Mouse (Mus musculus): ENCODE measurements around the gene Usp49. TPM values are rescaled to one million over a fixed set of nuclear protein-coding genes. Genes with fewer than 3 reads are reported as not detected.

Usp49 gene
- total RNA-seq, 2 experiments from 2014 or later = 9.6 to 13.1 TPM

DNA sequence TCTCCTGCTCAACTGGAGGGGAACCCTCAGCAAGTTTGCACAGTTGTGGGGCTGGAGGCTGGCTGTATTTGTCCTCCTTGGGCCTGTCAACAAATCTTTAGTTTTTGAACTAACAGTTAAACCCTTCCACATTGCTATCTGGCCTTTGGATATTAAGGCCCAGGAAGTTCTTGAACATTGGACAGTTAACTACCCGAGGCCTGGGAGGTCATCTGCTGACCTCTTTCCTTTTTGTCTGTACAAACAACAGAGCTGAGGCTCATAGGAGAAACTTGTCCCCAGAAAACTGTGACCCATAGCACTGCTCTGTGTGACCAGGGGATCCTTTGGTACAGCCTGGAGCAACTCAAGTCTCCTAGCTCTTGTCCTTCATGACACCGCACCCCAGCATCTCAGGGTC lies 68.6 kb downstream of the Usp49 start:
- peak in 1 of 2 experiments; percentile 9 for DNase-seq (ENCODE audit: extremely low spot score in 1 of 2, low spot score in 2 of 2)
- intact Hi-C loops (cut with DNase I) = no loop called here
- TF ChIP-seq CTCF (IDR thresholded peaks at IDR 0.05) = no peak
- Histone ChIP-seq H3K27ac (no peak overlapping the region), H3K4me3 (no peak overlapping the region)

DNA sequence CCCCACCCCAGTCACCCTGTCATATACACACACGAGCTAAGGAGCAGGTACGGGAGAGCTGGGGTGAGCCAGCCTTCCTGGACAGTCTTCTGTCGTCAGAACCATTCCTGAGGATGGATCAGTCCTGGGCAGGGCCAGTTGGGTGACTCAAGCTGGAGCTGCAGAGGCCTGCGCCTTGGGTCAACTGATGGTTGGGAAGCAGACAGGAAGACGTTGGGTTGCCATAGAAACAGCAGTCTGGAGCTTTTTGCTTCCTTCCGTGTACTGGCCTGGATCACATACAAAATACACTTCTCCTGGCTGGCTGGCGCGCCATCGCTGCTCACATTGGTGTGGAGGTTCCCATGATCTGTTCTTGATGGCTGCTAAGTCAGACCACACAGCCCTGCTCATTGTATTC lies 71.3 kb downstream of the Usp49 start:
- no peak overlapping the region for H3K27ac ChIP-seq
- H3K4me3 ChIP-seq = no peak overlapping the region
- no peak for DNase-seq (ENCODE audit: extremely low spot score in 1 of 2, low spot score in 2 of 2)
- TF ChIP-seq CTCF (IDR thresholded peaks at IDR 0.05) = no peak
- intact Hi-C loops (cut with DNase I) = no loop called here

DNA sequence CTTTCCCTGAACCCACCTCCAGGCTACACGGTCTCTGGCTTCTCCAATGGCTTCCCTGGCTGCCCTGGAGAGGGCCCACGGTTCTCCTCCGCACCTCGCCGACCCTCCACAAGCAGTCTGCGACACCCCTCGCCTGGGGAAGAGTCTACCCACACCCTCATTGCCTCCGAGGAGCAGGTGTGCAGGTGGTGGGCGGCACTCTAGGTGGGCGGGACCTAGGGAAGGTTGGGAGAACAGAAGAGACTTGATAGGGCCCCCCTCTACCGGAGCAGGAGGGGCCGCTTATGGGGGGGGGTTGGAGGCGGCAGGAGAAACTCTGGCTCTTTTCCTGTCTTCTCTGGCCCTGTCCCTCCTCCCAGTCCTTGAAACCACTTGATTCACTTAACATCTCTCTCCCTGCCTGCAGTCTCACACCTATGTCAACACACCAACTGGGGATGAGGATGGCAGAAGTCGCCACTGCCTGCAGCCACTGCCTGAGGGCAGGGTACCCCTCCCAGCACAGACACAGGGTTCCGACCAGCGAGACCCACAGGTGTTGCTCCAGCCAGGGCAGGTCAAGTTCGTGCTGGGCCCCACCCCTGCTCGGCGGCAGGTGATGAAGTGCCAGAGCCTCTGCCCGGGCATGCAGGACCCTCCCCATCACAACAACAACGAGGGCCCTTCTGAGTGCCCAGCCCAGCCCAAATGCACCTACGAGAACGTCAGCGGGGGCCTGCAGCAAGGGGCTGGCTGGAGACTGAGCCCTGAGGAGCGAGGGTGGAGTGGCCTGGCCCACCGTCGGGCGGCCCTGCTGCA lies 72.3 kb downstream of the Usp49 start:
- DNase-seq (ENCODE audit: extremely low spot score in 1 of 2, low spot score in 2 of 2) = no peak
- intact Hi-C loops (cut with DNase I) = no loop called here
- H3K4me3 ChIP-seq = no peak overlapping the region
- TF ChIP-seq CTCF (IDR thresholded peaks at IDR 0.05) = no peak
- H3K27ac ChIP-seq = no peak overlapping the region

DNA sequence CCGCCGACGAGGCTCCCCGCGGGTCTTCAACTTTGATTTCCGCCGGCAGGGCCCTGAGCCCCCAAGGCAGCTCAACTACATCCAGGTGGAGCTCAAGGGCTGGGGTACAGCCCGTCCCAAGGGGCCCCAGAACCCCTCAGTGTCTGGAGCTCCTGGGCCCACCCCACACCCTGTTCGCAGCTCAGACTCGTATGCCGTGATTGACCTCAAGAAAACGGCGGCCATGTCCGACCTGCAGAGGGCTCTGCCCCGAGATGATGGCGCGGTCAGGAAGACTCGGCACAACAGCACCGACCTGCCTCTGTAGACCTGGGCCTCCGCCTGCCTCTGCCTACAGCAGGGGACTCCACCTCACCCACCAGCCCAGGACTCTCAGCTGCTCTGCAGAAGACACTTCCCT lies 73.1 kb downstream of the Usp49 start:
- intact Hi-C loops (cut with DNase I) = no loop called here
- DNase-seq (ENCODE audit: extremely low spot score in 1 of 2, low spot score in 2 of 2) = no peak
- no peak for TF ChIP-seq CTCF (IDR thresholded peaks at IDR 0.05)
- Histone ChIP-seq H3K4me3 (no peak overlapping the region), H3K27ac (no peak overlapping the region)

DNA sequence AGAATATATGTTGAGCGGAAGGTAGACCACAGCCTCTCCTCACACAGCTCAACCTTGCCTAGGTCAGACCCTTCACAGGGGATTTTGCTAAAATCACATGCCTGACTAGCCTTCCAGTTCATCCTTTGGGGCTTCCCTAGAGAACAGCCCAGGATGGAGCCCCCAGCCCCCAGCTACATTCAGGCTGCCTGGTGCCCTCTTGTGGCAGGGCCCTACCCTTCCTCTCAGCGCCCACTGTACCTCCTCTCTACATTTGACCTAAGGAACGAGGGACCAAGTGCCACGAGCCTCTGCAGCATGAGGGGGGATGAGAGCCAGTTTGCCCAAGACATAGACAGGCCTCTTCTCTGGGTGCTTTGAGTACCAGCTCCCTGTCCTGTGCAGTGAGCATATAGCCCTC lies 74.2 kb downstream of the Usp49 start:
- Histone ChIP-seq H3K27ac (no peak overlapping the region), H3K4me3 (no peak overlapping the region)
- intact Hi-C loops (cut with DNase I) = no loop called here
- peak; percentile 23 for TF ChIP-seq CTCF (IDR thresholded peaks at IDR 0.05)
- no peak for DNase-seq (ENCODE audit: extremely low spot score in 1 of 2, low spot score in 2 of 2)

GRCm38 (mm10) chr17:47706196-47706595 lies 75.7 kb downstream of the Usp49 start:
- no peak overlapping the region for H3K4me3 ChIP-seq
- intact Hi-C loops (cut with DNase I) = no loop called here
- H3K27ac ChIP-seq = no peak overlapping the region
- DNase-seq (ENCODE audit: extremely low spot score in 1 of 2, low spot score in 2 of 2) = peak in 1 of 2 experiments; percentile 5
- TF ChIP-seq CTCF (IDR thresholded peaks at IDR 0.05) = no peak

DNA sequence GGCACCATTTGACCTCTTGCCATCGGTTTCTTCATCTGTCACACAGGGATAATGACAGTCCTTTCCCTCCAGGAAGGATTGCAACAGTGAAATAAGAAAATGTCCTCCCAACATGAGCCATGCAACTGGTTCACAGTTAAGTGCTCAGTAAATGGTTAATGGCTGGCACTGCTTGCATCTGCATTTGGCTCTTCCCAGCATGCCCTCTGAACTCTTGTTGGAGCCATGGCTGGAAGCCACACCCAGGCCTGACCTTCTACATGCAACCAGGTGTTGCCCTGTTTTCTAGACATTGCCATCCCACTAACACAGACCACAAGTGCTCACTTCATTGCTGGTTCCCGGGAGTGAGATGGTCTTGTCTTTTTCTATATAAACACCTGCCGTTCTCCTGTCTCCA lies 77.5 kb downstream of the Usp49 start:
- intact Hi-C loops (cut with DNase I) = no loop called here
- Histone ChIP-seq H3K27ac (no peak overlapping the region), H3K4me3 (no peak overlapping the region)
- no peak for TF ChIP-seq CTCF (IDR thresholded peaks at IDR 0.05)
- no peak for DNase-seq (ENCODE audit: extremely low spot score in 1 of 2, low spot score in 2 of 2)

GRCm38 (mm10) chr17:47708972-47709371 lies 78.5 kb downstream of the Usp49 start:
- no peak overlapping the region for H3K27ac ChIP-seq
- H3K4me3 ChIP-seq = no peak overlapping the region
- intact Hi-C loops (cut with DNase I) = no loop called here
- no peak for TF ChIP-seq CTCF (IDR thresholded peaks at IDR 0.05)
- no peak for DNase-seq (ENCODE audit: extremely low spot score in 1 of 2, low spot score in 2 of 2)

DNA sequence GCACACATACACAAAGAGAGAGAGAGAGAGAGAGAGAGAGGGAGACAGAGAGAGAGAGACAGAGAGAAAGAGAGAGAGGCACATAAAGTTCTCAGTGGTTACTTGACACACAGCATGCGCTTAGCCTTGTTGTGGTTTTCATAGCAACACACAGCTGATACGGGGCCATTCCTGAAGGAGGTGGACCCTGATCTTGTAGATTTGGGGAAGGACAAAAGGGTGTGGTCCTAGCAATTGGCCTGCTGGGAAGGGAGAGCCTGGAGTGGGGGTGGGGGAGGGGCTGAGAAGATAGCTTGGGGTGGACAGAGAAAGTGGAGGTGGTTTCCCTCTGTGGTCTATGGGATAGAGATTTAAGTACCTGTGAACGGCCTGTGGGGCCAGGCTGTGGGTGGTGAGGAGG lies 79.5 kb downstream of the Usp49 start:
- intact Hi-C loops (cut with DNase I) = no loop called here

DNA sequence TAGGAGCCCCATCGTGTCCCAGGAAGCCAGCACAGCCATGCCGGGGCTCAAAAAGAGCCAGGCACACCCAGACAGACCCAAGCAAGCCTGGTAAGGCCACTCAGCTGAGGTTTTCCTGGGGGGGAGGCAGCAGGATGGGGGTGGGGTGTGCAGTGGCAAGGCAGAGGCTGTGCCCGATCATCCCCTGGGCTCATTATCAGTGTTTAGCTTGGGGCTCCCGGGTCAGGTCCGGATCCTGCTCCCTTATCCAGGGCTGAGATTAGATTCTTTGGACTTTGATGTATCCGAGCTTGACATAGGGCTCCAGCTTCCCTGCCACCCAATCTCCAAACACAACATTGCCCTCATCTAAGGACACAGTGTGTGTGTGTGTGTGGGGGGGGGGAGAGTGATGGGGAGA lies 81.4 kb downstream of the Usp49 start:
- Histone ChIP-seq H3K4me3 (no peak overlapping the region), H3K27ac (no peak overlapping the region)
- DNase-seq (ENCODE audit: extremely low spot score in 1 of 2, low spot score in 2 of 2) = no peak
- TF ChIP-seq CTCF (IDR thresholded peaks at IDR 0.05) = no peak
- intact Hi-C loops (cut with DNase I) = no loop called here

More for the DNA sequence above, 79.5 kb downstream of the Usp49 start:
- DNase-seq (ENCODE audit: extremely low spot score in 1 of 2, low spot score in 2 of 2) = no peak
- Histone ChIP-seq H3K4me3 (no peak overlapping the region), H3K27ac (no peak overlapping the region)
- no peak for TF ChIP-seq CTCF (IDR thresholded peaks at IDR 0.05)

DNA sequence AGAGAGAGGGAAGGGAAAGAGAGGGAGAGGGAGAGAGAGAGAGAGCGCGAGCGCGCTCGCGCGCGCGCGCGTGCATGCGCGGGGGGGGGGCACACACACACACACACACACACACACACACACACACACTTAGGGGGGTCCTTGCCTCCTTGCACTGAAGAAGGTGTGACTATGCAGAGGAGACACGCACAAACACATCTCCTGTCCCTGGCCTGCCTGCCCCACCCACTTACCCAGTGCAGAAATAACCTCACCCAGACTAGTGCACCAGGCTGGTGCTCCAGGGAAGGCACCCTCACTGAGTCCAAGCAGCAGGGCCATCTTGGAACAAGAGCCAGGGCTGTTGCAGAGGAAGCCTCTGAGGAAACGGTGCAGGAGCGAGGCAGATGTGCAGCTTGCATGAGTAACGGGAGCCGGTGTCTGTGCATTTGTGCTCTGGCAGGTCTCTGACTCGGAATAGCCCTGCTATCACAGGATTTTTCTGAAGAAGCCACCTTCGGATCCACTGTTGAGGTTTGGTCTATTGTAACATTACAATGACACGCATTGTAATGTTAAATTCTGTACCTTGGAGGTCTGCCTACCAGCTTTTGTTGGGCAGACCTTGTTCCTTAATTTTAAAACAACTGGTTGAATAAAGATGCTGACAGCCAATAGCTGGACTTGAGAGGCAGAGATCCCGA lies 82.5 kb downstream of the Usp49 start:
- intact Hi-C loops (cut with DNase I) = no loop called here
- TF ChIP-seq CTCF (IDR thresholded peaks at IDR 0.05) = no peak
- Histone ChIP-seq H3K27ac (no peak overlapping the region), H3K4me3 (no peak overlapping the region)
- no peak for DNase-seq (ENCODE audit: extremely low spot score in 1 of 2, low spot score in 2 of 2)

- intact Hi-C loops (cut with DNase I) = no loop called here
- DNase-seq (ENCODE audit: extremely low spot score in 1 of 2, low spot score in 2 of 2) = no peak
- H3K4me3 ChIP-seq = no peak overlapping the region
Measured at GRCm38 (mm10) chr17:47715037-47715436, 84.5 kb downstream of the Usp49 start.

GRCm38 (mm10) chr17:47721183-47721582 lies 90.7 kb downstream of the Usp49 start:
- intact Hi-C loops (cut with DNase I) = no loop called here
- no peak for TF ChIP-seq CTCF (IDR thresholded peaks at IDR 0.05)
- H3K4me3 ChIP-seq = no peak overlapping the region
- no peak overlapping the region for H3K27ac ChIP-seq
- no peak for DNase-seq (ENCODE audit: extremely low spot score in 1 of 2, low spot score in 2 of 2)

More at GRCm38 (mm10) chr17:47715037-47715436, 84.5 kb downstream of the Usp49 start:
- no peak overlapping the region for H3K27ac ChIP-seq
- TF ChIP-seq CTCF (IDR thresholded peaks at IDR 0.05) = no peak

All from left cerebral cortex, adult 2 months (tissue).